Mouse (Mus musculus): Measurements from ENCODE around the gene Cabp2.

Gene Cabp2

DNA sequence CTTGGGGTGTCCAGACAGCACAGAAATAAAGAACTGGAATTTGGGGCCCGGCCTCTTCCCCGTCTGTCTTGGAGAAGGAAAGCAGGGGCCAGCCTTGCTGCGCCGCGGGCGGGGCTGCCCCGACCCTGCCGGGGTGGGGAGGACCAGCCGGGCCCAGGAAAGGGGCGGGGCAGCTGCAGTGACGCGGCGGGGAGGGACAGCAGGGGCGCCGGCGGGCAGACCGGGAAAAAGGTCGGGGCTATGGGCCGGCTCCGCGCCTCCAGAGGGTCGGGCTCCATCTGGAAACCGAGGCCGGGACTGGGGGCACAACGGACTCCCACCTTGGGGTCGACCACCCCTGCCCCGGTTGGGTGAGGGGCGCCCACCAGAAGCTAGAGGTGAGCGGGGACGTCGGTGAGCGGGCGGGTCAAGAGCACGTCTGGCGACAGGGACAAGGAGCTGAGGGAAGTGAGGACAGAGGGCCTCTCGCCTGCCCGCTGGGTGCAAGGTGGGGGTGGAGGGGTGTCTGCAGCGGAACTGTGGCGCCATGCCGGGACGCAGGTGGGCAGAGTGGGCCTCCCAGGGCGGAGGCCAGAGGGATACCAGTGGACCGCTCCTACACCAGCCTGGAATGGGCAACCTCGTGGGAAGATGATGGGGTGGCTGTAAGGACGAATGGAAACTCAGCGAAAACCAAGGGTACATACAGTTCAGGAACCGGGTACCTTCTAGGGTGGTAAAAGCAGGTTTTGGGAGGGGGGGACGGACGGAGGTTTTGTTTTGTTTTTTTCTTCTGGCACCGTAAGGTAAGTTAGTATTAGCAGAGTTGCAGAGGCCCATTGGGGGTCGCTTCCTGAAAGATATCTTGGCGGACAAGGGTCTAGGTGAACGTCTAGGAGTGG lies 18.7 kb downstream of the Cabp2 start, which contains the start of gene Pitpnm1:
Pitpnm1 (plus strand) TSS at position 162 of the 881 bp plus-strand sequence.
- intact Hi-C loops (cut with DNase I), result loop anchor here (2.0 to 5.0 kb wide), 3 partner anchors 32 to 105 kb away; partner anchors contain the start of gene Cabp4

DNA sequence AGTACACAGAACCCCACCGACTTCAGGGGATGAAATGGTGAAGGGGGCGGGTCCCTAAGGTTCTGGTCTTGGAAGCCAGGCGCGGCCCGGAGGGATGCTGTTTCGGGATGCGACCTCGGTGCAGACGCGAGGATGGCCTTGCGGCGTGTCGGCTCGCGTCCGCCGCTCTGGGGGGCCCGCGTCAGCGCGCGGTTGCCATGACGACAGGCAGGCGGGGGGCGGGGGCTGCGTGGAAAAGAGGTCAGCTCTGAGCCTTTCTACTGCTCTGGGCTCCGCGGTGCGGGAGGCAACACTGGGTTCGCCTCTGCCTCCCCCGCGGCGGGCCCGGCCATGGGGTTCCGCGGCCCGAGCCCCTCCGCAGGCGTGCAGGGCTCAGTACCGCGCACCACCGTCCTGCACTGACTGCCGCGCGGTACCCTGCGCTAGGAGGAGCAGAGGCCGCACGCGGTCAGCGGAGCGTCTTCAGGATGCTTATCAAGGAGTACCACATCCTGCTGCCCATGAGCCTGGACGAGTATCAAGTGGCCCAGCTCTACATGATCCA lies 19.4 kb downstream of the Cabp2 start:
- intact Hi-C loops (cut with DNase I), result loop anchor here (5.0 kb wide), 1 partner anchor 42 kb away; the partner anchor contains the start of gene Cabp4

DNA sequence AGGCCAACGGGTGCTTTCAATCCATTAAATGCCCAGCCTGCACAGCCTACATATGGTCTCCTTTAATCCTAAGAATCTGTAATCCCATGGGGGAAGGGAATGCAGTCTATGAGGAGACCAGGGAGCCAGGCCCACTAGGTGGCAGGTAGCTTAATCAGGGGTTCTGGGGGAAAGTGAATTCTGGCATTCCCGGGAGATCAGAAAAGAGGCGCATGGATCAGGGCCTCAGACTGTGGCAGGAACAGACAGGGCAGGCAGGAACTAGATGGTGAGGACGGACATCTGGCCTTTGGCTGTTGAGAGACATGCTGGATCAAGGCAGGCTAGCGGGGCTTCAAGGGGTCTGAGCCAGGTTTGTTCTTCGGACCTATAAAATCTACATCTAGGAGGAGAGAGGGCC lies 20.1 kb downstream of the Cabp2 start:
- intact Hi-C loops (cut with DNase I), result loop anchor here (5.0 kb wide), 1 partner anchor 41 kb away; the partner anchor contains the start of gene Cabp4

DNA sequence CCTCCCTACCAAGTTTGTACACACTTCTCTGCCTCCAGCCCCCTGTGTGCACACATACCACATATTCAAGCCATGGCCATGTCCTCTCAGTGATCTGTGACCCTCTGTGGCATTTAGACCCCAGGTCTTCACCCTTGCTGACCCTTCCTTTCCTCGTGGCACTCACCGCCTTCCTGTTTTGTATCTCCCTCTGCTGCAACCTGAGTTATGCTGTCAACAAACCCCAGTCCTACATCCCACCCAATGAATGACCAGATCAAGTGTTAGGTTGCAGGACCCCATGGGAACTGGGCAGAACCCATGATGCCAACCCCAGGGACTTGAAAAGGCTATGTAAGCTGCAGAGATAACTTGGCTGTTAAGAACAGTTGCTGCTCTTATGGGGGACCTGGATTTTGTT lies 20.7 kb downstream of the Cabp2 start:
- intact Hi-C loops (cut with DNase I), result loop anchor here (5.0 kb wide), 1 partner anchor 40 kb away; the partner anchor contains the start of gene Cabp4

DNA sequence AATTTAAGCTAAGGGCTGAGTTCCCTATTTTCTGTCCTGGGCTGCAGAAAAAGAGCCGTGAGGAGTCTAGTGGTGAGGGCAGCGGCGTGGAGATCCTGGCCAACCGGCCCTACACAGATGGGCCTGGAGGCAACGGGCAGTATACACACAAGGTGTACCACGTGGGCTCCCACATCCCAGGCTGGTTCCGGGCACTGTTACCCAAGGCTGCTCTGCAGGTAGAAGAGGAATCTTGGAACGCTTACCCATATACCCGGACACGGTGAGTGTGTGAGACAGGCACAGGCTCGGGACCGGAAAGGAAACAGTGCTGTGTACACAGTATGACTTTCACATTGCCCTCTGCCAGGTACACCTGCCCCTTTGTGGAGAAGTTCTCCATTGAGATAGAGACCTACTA lies 21.2 kb downstream of the Cabp2 start:
- intact Hi-C loops (cut with DNase I), result loop anchor here (5.0 kb wide), 1 partner anchor 40 kb away; the partner anchor contains the start of gene Cabp4

DNA sequence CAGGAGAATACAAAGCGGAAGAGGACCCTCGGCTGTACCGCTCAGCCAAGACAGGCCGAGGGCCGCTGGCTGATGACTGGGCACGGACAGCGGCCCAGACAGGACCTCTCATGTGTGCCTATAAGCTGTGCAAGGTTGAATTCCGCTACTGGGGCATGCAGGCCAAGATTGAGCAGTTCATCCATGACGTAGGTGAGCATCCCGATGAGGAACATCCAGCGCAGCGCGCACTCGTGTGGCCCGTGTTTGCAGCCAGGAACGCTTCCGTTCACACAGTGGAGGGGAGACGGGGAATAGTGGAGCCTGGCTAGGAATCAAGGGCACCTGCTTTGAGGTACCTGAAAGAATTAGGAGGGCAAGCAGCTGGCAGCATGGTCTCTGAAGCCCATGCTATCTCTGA lies 21.9 kb downstream of the Cabp2 start:
- intact Hi-C loops (cut with DNase I), result loop anchor here (5.0 kb wide), 1 partner anchor 39 kb away; the partner anchor contains the start of gene Cabp4

DNA sequence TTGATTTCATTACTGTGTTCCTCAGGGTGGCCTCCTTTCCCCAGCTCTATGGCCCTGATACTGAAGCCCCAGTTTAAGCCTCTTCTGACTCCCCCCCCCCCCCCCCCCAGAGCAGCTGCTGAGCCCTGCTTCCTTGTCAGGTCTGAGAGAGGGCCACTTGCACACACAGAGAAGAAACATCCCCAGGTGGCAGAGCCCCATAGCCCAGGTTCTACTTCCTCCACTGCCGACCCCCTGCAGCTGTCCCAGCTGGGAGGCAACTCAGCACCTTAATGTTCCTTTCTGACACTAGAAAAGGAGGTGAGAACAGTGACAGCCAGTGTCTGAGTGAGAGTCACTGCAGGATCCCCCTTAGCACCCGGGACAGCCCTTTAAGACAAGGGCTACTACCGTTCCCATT lies 22.4 kb downstream of the Cabp2 start:
- intact Hi-C loops (cut with DNase I), result loop anchor here (5.0 kb wide), 1 partner anchor 39 kb away; the partner anchor contains the start of gene Cabp4

DNA sequence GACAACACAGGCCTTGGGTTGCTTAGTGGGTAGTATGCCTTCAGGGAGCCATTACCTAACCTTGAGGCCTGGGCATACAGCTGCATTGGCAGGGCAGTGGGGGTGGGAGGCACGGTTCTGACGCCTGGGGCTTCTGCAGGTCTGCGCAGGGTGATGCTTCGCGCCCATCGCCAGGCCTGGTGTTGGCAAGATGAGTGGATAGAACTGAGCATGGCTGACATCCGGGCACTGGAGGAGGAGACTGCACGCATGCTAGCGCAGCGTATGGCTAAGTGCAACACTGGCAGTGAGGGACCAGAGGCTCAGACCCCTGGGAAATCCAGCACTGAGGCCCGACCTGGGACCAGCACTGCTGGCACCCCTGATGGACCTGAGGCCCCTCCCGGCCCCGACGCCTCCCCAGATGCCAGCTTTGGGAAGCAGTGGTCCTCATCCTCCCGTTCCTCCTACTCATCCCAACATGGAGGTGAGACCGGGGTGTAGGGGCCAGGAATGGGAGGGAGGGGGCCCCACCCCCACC lies 23.4 kb downstream of the Cabp2 start:
- intact Hi-C loops (cut with DNase I), result loop anchor here (5.0 kb wide), 1 partner anchor 38 kb away; the partner anchor contains the start of gene Cabp4

DNA sequence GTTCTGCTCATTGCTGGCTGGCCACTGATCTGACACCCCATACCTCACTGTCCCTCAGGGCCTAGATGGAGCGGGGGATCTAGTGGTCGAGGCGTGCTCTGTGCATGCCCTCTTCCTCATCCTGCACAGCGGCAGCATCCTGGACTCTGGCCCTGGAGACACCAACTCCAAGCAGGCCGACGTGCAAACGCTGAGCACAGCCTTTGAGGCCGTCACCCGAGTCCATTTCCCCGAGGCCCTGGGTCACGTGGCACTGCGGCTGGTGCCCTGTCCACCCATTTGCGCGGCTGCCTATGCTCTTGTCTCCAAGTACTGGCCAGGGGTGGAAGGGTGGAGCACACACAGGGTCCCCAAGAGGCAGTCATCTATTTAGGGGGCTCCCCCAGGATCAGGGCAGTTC lies 25.3 kb downstream of the Cabp2 start:
- intact Hi-C loops (cut with DNase I), result no loop called here

DNA sequence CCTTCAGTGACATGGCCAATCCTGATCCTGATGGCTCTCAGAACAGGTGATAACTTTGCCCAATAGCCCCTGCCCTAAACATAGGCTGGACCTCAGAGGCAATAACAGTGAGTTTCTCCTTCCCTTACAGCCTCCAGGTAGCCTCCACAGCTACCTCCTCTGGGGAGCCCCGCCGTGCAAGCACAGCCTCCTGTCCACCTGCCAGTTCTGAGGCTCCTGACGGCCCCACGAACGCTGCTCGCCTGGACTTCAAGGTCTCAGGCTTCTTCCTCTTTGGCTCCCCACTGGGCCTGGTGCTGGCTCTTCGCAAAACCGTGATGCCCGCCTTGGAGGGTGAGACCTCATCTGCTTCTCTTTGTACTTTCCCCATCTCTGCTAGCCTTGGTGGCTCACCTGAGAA lies 27.2 kb downstream of the Cabp2 start:
- intact Hi-C loops (cut with DNase I), result no loop called here

DNA sequence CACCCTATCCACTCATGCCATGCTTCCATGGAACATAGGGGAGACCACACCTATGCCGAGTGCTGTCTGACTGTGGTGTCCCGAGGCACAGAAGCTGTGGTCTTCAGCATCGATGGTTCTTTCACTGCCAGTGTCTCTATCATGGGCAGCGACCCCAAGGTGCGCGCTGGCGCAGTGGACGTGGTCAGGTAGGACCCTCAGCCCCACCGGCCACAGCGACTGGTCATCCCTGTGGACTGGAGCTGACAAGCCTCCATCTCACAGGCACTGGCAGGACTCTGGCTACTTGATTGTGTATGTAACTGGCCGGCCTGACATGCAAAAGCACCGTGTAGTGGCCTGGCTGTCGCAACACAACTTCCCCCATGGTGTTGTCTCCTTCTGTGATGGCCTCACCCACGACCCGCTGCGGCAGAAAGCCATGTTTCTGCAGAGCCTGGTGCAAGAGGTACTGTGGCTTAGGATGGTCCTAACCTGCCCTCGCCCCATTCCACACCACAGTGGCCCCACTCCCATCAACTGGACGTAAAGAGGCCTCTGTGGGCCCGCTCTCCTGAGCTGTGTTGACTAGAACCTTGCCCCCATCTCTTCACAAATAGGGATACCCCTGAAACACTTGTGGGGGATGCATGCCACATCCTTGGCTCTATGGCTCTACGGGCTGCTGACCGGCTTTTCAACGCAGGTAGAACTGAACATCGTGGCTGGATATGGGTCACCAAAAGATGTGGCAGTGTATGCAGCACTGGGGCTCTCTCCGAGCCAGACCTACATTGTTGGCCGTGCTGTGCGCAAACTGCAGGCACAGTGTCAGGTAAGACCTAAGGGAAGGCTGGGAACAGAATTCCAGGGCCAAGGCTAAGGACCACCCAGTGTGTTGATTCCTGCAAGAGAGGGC lies 30.9 kb downstream of the Cabp2 start:
- intact Hi-C loops (cut with DNase I), result no loop called here

DNA sequence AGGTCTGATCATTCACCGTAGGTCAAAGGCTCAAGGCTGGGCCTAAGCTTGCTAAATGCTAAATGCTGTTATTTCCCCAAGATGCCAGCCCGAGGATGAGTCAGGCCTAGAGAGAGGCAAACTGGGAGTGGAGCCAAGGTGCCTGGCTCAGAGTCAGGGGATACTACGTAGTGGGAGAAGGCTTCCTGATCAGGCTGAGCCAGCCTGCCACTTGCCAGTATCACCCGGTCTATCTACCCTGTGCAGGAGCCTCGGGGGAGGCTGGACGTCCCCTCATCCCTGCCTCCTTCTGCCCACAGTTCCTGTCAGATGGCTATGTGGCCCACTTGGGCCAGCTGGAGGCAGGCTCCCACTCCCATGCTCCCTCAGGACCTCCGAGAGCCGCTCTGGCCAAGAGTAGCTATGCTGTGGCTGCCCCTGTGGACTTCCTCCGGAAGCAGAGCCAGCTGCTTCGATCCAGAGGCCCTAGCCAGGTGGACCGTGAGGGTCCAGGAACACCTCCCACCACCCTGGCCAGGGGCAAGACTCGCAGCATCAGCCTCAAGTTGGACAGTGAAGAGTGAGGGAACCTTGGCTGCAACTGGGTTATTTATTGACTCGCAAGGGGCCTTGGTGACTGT lies 31.9 kb downstream of the Cabp2 start:
- intact Hi-C loops (cut with DNase I), result no loop called here

DNA sequence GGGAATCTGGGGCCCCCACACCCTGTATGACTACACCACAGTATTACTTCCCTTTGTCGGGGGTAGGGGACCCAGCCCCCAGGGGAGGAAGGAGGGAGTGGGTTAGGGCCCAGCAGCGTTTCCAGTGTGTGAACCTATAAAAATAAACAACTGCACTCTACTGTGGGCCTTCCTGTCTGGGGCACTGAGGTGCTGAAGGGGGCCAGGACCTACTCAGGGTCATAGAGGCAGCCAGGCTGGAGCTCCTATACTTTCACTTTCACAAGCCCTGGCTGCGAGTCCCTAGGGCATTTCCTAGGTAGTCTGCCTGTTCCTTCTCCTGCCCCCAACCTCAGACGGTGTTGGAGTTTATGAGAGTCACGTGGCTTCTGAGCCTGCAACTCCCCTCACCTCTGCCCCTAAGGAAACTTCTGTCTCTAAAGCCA lies 32.4 kb downstream of the Cabp2 start:
- intact Hi-C loops (cut with DNase I), result no loop called here

DNA sequence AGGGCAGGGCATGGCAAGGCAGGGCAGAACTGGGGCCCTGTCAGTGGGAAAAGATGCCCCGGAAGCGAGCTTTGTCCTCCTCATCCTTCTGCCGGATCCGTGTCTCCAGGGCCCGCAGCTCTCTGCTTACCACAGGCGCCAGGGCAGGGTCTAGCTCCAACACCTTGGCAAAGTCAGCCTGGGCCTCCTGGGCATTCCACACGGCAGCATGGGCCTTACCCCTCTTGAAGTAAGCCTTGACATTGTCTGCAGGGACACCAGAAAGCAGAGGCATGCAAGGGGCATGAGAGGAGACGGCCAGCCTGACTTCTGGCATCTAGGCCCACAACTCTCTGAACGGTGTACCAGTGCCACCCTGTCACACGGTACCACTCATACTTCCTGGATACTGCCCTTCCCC lies 33.2 kb downstream of the Cabp2 start:
- intact Hi-C loops (cut with DNase I), result no loop called here

DNA sequence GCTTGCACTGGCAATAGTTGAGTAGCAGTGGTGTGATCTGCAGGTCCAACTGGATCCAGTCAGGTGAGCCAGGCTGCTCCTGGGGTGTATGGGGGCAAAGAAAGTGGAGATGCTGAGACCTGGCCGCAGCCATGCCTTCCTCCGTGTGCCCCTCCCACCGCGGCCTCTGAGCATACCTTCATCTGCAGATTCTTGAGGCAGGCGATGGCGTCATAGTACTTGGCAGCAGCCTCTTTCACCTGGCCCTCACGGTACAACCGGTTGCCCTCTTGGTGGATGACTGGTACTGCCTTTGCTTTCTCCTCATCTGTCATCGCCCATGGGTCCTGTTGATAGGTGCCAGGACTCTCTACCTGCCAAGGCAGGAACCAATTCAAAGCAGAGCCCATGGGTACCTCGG lies 33.8 kb downstream of the Cabp2 start:
- intact Hi-C loops (cut with DNase I), result no loop called here

DNA sequence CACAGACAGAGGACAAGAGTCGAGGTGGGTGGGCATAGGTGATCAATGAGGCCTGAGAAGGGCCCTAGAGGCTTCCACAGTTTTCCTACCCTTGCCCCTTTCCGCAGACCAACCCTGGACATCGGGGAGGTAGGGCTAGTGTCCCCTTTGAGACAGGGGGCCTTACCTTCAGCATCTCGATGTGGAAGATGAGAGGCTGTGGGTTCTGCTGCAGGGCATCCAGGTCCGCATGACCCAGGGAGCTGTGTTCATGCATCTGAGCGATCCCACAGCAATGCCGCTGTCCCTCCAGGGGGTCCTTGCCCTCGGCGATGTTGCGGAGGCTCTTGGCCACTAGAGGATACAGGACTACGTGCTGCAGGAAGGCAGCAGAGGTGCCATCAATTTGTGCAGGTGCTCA lies 34.4 kb downstream of the Cabp2 start:
- intact Hi-C loops (cut with DNase I), result no loop called here

DNA sequence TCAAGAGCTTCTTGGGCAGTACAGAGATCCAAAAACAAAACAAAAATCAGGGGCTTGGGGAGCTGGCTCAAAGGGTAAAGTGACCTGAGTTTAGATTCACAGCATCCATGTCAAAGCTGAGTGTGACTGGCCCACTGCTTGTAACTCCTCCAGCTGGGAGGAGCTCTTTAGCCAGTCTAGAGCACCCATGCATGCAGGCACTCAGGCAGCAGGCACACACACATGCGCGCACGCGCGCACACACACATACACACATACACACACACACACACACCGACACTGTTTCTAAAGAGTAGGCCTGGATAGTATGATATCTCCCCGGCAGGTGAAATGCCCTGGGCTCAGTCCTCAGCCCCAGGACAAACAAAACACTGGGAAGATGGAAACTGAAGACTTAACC lies 35.6 kb downstream of the Cabp2 start:
- intact Hi-C loops (cut with DNase I), result no loop called here

DNA sequence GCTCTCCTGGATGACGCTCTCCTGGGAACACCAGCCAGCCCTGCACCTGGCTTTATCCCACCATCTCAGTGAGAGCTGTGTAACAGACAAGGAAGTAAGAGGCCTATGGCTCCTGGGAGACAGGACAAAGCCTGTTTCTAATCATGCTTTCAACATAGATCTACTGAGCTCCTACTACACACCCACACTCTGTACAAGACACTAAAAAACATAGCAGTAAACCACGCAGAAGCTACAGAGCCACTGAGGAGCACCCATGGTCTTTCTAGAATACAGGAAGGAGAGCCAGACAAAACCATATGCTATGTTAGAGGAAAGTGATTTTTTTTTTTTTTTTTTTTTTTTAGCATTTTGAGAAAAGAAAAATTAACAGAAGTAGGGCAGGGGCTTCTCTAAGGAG lies 37.0 kb downstream of the Cabp2 start:
- intact Hi-C loops (cut with DNase I), result no loop called here

DNA sequence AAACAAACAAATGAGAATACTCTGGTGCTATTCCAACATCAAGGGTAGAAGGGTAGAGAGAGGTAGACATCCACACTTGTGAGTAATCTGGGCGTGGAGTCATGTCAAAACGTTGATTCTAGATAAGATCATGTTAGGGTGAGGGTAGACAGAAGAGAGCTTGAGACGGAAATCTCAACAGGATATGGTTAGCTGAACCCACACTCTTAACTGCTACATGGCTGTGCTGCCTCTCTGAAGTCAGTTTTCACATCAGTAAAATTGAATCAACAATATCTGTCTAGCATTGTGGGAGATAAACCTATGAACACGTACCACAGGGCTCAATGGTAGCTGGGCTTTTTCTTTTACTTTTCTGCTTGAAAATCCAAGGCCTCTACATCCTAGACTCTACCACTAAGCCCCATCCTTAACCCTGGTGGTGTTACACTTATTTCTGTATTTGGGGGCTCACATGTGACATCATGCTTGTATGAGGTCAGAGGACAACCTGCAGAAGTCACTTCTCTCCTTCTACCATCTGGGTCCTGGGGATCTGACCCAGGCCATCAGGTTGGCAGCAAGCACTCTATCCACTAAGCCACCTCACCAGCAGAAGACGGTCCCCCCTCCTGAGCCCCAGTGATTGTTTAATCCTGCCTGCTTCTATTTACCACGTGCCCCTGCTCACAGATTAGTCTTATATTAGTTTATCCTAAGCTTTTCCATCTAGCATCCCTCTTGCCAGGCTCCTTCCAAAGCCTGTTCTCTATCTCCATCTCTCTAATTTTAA lies 38.5 kb downstream of the Cabp2 start:
- intact Hi-C loops (cut with DNase I), result no loop called here

DNA sequence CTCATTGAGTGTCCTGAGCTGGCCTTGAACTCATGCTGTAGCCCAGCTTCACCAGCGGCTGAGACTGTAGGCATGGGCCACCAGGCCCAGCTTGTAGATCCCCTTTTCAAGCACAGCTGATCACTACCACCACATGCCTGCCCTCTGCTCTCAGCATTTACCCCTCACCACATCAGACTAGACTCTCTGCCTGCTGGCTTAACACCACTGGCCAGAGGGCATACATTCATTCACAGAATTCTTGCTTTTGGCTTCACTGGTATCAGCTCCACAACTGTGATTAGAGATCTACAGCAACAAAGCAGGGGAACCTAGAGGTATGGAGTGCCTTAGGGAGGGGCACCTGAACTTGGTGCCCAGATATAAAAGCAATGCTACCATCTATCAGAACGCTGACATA lies 39.1 kb downstream of the Cabp2 start:
- intact Hi-C loops (cut with DNase I), result no loop called here

Measured in adrenal gland (tissue).